Mouse (Mus musculus): Measurements from ENCODE around the gene Rnf38.

GRCm38 (mm10) chr4:44163034-44163433, 70.6 kb downstream of the Rnf38 start:
- TF ChIP-seq SIN3A (IDR thresholded peaks at IDR 0.05; ENCODE audit: low read length) (no peak), CTCF (IDR thresholded peaks at IDR 0.05 in 2 of 3, conservative IDR thresholded peaks at IDR 0.05 in 1 of 3; ENCODE audit: control insufficient read depth in 1 of 3, insufficient read depth in 1 of 3, low read depth in 2 of 3, low read length in 3 of 3, poor library complexity in 1 of 3, severe bottlenecking in 1 of 3) (no peak), MAX (IDR thresholded peaks at IDR 0.05; ENCODE audit: low read length) (no peak), POLR2A (IDR thresholded peaks at IDR 0.05; ENCODE audit: control insufficient read depth in 1 of 2, insufficient read depth in 1 of 2, low read depth in 1 of 2, low read length in 2 of 2, poor library complexity in 1 of 2) (no peak), ZNF384 (IDR thresholded peaks at IDR 0.05; ENCODE audit: low read depth, low read length) (no peak), MAZ (IDR thresholded peaks at IDR 0.05; ENCODE audit: low read depth, low read length) (no peak), SMC3 (IDR thresholded peaks at IDR 0.05; ENCODE audit: low read depth, low read length) (no peak), KAT2A (conservative IDR thresholded peaks at IDR 0.05; ENCODE audit: low read depth, low read length) (no peak), ZC3H11A (IDR thresholded peaks at IDR 0.05; ENCODE audit: low read depth, low read length) (no peak), RCOR1 (IDR thresholded peaks at IDR 0.05; ENCODE audit: low read depth, low read length) (no peak), EP300 (IDR thresholded peaks at IDR 0.05; ENCODE audit: low read depth in 1 of 2, low read length in 2 of 2) (no peak), TBP (IDR thresholded peaks at IDR 0.05; ENCODE audit: low read depth, low read length) (no peak), CHD2 (IDR thresholded peaks at IDR 0.05; ENCODE audit: low read length) (no peak), CHD1 (IDR thresholded peaks at IDR 0.05; ENCODE audit: low read depth, low read length) (no peak)

Data from MEL (cell line).